Mouse (Mus musculus) ES-E14 (cell line): ENCODE measurements around the gene Ehf. TPM values are rescaled to one million over a fixed set of nuclear protein-coding genes. Genes with fewer than 3 reads are reported as not detected.

Source experiments
- DNase-seq: peaks from one replicate; pipeline ENCODE4 v3.0.0-alpha.2; 2013; ENCODE audit warnings: low read depth, low spot score
- H3K27ac ChIP-seq: 2 replicates; pipeline ENCODE4 v1.5.1; 2012; ENCODE audit warnings: low read depth, mild to moderate bottlenecking, low read length, moderate library complexity, mixed read lengths; ENCODE audit not compliant: poor library complexity, insufficient read depth, severe bottlenecking
- H3K36me3 ChIP-seq: 2 replicates; pipeline ENCODE4 v1.6.1; 2012; ENCODE audit warnings: mild to moderate bottlenecking, low read length, moderate library complexity, mixed read lengths; ENCODE audit not compliant: control insufficient read depth, poor library complexity, insufficient read depth, severe bottlenecking
- H3K4me1 ChIP-seq, 2 experiments: fragments of 150-350 bp in 1 of 2; sonication (generic) in 1 of 2; 2 replicates each; pipeline ENCODE4 v1.6.1; 2012; ENCODE audit warnings: low read length in 2 of 2, mild to moderate bottlenecking in 1 of 2, mixed read lengths in 1 of 2; ENCODE audit not compliant: control insufficient read depth in 2 of 2, insufficient read depth in 2 of 2, poor library complexity in 1 of 2
- H3K4me3 ChIP-seq, 2 experiments: fragments of 150-350 bp in 1 of 2; sonication (generic) in 1 of 2; 2 replicates each; pipeline ENCODE4 v1.5.1; 2012; ENCODE audit warnings: low read length in 2 of 2, low read depth in 1 of 2, mild to moderate bottlenecking in 1 of 2, mixed read lengths in 1 of 2; ENCODE audit not compliant: insufficient read depth in 1 of 2, poor library complexity in 1 of 2, severe bottlenecking in 1 of 2
- H3K9ac ChIP-seq: 2 replicates; pipeline ENCODE4 v1.6.1; 2012; ENCODE audit warnings: low read depth, mild to moderate bottlenecking, low read length, mixed read lengths; ENCODE audit not compliant: poor library complexity, insufficient read depth, severe bottlenecking
- H3K9me3 ChIP-seq: fragments of 150-350 bp; sonication (generic); 2 replicates; pipeline ENCODE4 v1.6.1; 2012; ENCODE audit warnings: low read depth, mild to moderate bottlenecking, low read length; ENCODE audit not compliant: control insufficient read depth, insufficient read depth
- CHD2 ChIP-seq: IDR thresholded peaks from 2 replicates; pipeline ENCODE4 v1.6.1; 2014; ENCODE audit warnings: mild to moderate bottlenecking, low read depth, low read length, inconsistent platforms
- HCFC1 ChIP-seq: IDR thresholded peaks from 2 replicates; pipeline ENCODE4 v1.6.1; 2012; ENCODE audit warnings: low read length, inconsistent platforms, borderline replicate concordance; ENCODE audit not compliant: insufficient read depth
- MAFK ChIP-seq: IDR thresholded peaks from 2 replicates; pipeline ENCODE4 v1.6.1; 2014; ENCODE audit warnings: mild to moderate bottlenecking, low read depth, low read length, inconsistent platforms; ENCODE audit not compliant: insufficient read depth
- ZC3H11A ChIP-seq: IDR thresholded peaks from 2 replicates; pipeline ENCODE4 v1.6.1; 2012; ENCODE audit warnings: low read depth, mild to moderate bottlenecking, inconsistent platforms, low read length, borderline replicate concordance
- ZNF384 ChIP-seq: IDR thresholded peaks from 2 replicates; pipeline ENCODE4 v1.6.1; 2012; ENCODE audit warnings: low read depth, low read length, inconsistent platforms
- in situ Hi-C, 2 experiments: fragments of 600-800 bp; cut with MboI; formaldehyde crosslinking; loops; one replicate each; pipeline ENCODE4 v1.15.1; 2025; ENCODE audit warnings: low sequenced_read_pairs in 2 of 2, inconsistent platforms in 1 of 2; ENCODE audit not compliant: unreplicated experiment in 2 of 2
- total RNA-seq: library from RNA; depleted of rRNA; stranded (reverse); fragments of 300-350 nt; gene quantifications from 2 replicates; pipeline ENCODE4 v1.2.3, GENCODE M21; 2012; rRNA removed

Gene Ehf
- total RNA-seq, 1 experiment = 0.27 TPM

- in situ Hi-C loops = no loop called here
Observed at GRCm38 (mm10) chr2:103220871-103221270, 82.2 kb downstream of the Ehf start.

GRCm38 (mm10) chr2:103218323-103218722 lies 84.8 kb downstream of the Ehf start:
- Histone ChIP-seq H3K36me3 (no peaks in the 10 kb centered on the region), H3K9me3 (no peaks in the 10 kb centered on the region), H3K9ac (no peak overlapping the region), H3K27ac (no peak overlapping the region), H3K4me3 (no peak overlapping the region), H3K4me1 (no peaks in the 10 kb centered on the region)
- DNase-seq = no peak
- in situ Hi-C loops = no loop called here
- TF ChIP-seq ZNF384 (no peak), HCFC1 (no peak), CHD2 (no peak), MAFK (no peak), ZC3H11A (no peak)

More at GRCm38 (mm10) chr2:103220871-103221270, 82.2 kb downstream of the Ehf start:
- DNase-seq = no peak
- no peak overlapping the region for H3K27ac ChIP-seq
- H3K9me3 ChIP-seq = no peaks in the 10 kb centered on the region
- no peaks in the 10 kb centered on the region for H3K4me1 ChIP-seq
- H3K4me3 ChIP-seq = no peak overlapping the region
- H3K36me3 ChIP-seq = no peaks in the 10 kb centered on the region
- H3K9ac ChIP-seq = no peak overlapping the region
- TF ChIP-seq ZNF384 = no peak
- TF ChIP-seq HCFC1 = no peak
- TF ChIP-seq MAFK = no peak
- no peak for TF ChIP-seq ZC3H11A
- no peak for TF ChIP-seq CHD2

GRCm38 (mm10) chr2:103215801-103216200 lies 87.3 kb downstream of the Ehf start:
- H3K27ac ChIP-seq = no peak overlapping the region
- no peak overlapping the region for H3K4me3 ChIP-seq
- no peaks in the 10 kb centered on the region for H3K4me1 ChIP-seq
- no peak overlapping the region for H3K9ac ChIP-seq
- no peaks in the 10 kb centered on the region for H3K9me3 ChIP-seq
- DNase-seq = no peak
- no peak for TF ChIP-seq CHD2
- no peak for TF ChIP-seq ZNF384
- no peak for TF ChIP-seq ZC3H11A
- TF ChIP-seq HCFC1 = no peak
- TF ChIP-seq MAFK = no peak
- in situ Hi-C loops = no loop called here
- H3K36me3 ChIP-seq = no peaks in the 10 kb centered on the region

- in situ Hi-C loops = no loop called here
- DNase-seq = no peak
- TF ChIP-seq HCFC1 = no peak
- TF ChIP-seq CHD2 = no peak
- peak; percentile 69; the same call in 1 of the 2 replicates for TF ChIP-seq MAFK
- TF ChIP-seq ZNF384 = no peak
Observed at GRCm38 (mm10) chr2:103214861-103215260, 88.2 kb downstream of the Ehf start.

GRCm38 (mm10) chr2:103213547-103213946 lies 89.5 kb downstream of the Ehf start:
- no peaks in the 10 kb centered on the region for H3K36me3 ChIP-seq
- no peak for DNase-seq

More at GRCm38 (mm10) chr2:103214861-103215260, 88.2 kb downstream of the Ehf start:
- Histone ChIP-seq H3K4me3 (no peak overlapping the region), H3K27ac (no peak overlapping the region), H3K4me1 (no peaks in the 10 kb centered on the region), H3K9ac (no peak overlapping the region), H3K9me3 (no peaks in the 10 kb centered on the region), H3K36me3 (no peaks in the 10 kb centered on the region)

More at GRCm38 (mm10) chr2:103213547-103213946, 89.5 kb downstream of the Ehf start:
- in situ Hi-C loops = no loop called here
- Histone ChIP-seq H3K4me3 (no peak overlapping the region), H3K9ac (no peak overlapping the region), H3K27ac (no peak overlapping the region), H3K4me1 (no peaks in the 10 kb centered on the region), H3K9me3 (no peaks in the 10 kb centered on the region)
- TF ChIP-seq CHD2 (no peak), ZC3H11A (no peak), ZNF384 (no peak), MAFK (no peak), HCFC1 (no peak)

Other genes starting within 250 kb of the Ehf start
- 29.8 and 35.6 TPM in 2 replicates for gene Pdhx, start 229.8 kb downstream of the Ehf start, total RNA-seq
- gene Apip, start 229.6 kb downstream of the Ehf start, total RNA-seq = 18.1 and 27.9 TPM in 2 replicates
- gene Elf5, start 108.4 kb upstream of the Ehf start, total RNA-seq = 0.11 and 0.45 TPM in 2 replicates
- 13.1 and 23.0 TPM in 2 replicates for gene Cat, start 181.9 kb upstream of the Ehf start, total RNA-seq